Mouse (Mus musculus): Measurements from ENCODE around the gene Gimap8. TPM values are rescaled to one million over a fixed set of nuclear protein-coding genes. Genes with fewer than 3 reads are reported as not detected.

The Gimap8 gene
- polyA plus RNA-seq, 1 experiment from 2014 or later, result 1.1 TPM

GRCm38 (mm10) chr6:48696830-48697554, 50.0 kb downstream of the Gimap8 start:
- Histone ChIP-seq H3K4me1 (0 out of 2 replicates have a peak, but pooled peaks cover 2% of the 10 kb centered on the region), H3K9ac (no peak overlapping the region), H3K27ac (replicated peaks) (peak overlapping the region; percentile 29; the same call in 1 of the 2 replicates), H3K4me2 (no peak overlapping the region), H3K4me3 (no peak overlapping the region), H3K36me3 (peaks cover 1% of the 10 kb centered on the region; the same call in 1 of the 2 replicates), H3K9me3 (0 out of 2 replicates have a peak, but pooled peaks cover 5% of the 10 kb centered on the region), H3K27me3 (replicated peaks) (no peaks in the 10 kb centered on the region)
- no peak for ATAC-seq (ENCODE audit: extremely low read depth, insufficient number of reproducible peaks, low FRiP score, low TSS enrichment)
- WGBS, result 63% methylated on average over 4 of the region's 4 CpGs

GRCm38 (mm10) chr6:48697555-48697930, 50.5 kb downstream of the Gimap8 start:
- Histone ChIP-seq H3K4me2 (no peak overlapping the region), H3K36me3 (peaks cover 7% of the 10 kb centered on the region; the same call in 1 of the 2 replicates), H3K4me3 (no peak overlapping the region), H3K9me3 (0 out of 2 replicates have a peak, but pooled peaks cover 5% of the 10 kb centered on the region), H3K27me3 (replicated peaks) (no peaks in the 10 kb centered on the region), H3K9ac (no peak overlapping the region), H3K4me1 (0 out of 2 replicates have a peak, but pooled peaks cover 2% of the 10 kb centered on the region), H3K27ac (replicated peaks) (peak overlapping the region; percentile 29; the same call in 1 of the 2 replicates)
- WGBS, result 36% methylated on average over 1 of the region's 1 CpGs
- ATAC-seq (ENCODE audit: extremely low read depth, insufficient number of reproducible peaks, low FRiP score, low TSS enrichment), result no peak

- no peak for ATAC-seq (ENCODE audit: extremely low read depth, insufficient number of reproducible peaks, low FRiP score, low TSS enrichment)
- H3K27ac ChIP-seq (replicated peaks), result peak overlapping the region; percentile 82; the same call in 1 of the 2 replicates
- 0 out of 2 replicates have a peak, but pooled peaks cover 5% of the 10 kb centered on the region for H3K9me3 ChIP-seq
- peaks cover 7% of the 10 kb centered on the region; the same call in 1 of the 2 replicates for H3K36me3 ChIP-seq
- H3K4me2 ChIP-seq, result no peak overlapping the region
- H3K4me3 ChIP-seq, result no peak overlapping the region
- no peaks in the 10 kb centered on the region for H3K27me3 ChIP-seq (replicated peaks)
- WGBS, result 69% methylated on average over 7 of the region's 7 CpGs
- no peak overlapping the region for H3K9ac ChIP-seq
- 0 out of 2 replicates have a peak, but pooled peaks cover 2% of the 10 kb centered on the region for H3K4me1 ChIP-seq
Measured at GRCm38 (mm10) chr6:48698066-48698856, 51.2 kb downstream of the Gimap8 start.

- peak overlapping the region; percentile 82 for H3K27ac ChIP-seq (replicated peaks)
- H3K4me1 ChIP-seq, result 0 out of 2 replicates have a peak, but pooled peaks cover 2% of the 10 kb centered on the region
- H3K27me3 ChIP-seq (replicated peaks), result no peaks in the 10 kb centered on the region
- H3K4me2 ChIP-seq, result no peak overlapping the region
- no peak for ATAC-seq (ENCODE audit: extremely low read depth, insufficient number of reproducible peaks, low FRiP score, low TSS enrichment)
- H3K4me3 ChIP-seq, result no peak overlapping the region
- H3K9me3 ChIP-seq, result 0 out of 2 replicates have a peak, but pooled peaks cover 5% of the 10 kb centered on the region
- 53% methylated on average over 3 of the region's 3 CpGs for WGBS
- peaks cover 7% of the 10 kb centered on the region; the same call in 1 of the 2 replicates for H3K36me3 ChIP-seq
- no peak overlapping the region for H3K9ac ChIP-seq
Measured at GRCm38 (mm10) chr6:48698888-48699287, 51.9 kb downstream of the Gimap8 start.

GRCm38 (mm10) chr6:48700251-48701075, 53.4 kb downstream of the Gimap8 start:
- peak; percentile 31; the same call in 1 of the 2 replicates for ATAC-seq (ENCODE audit: extremely low read depth, insufficient number of reproducible peaks, low FRiP score, low TSS enrichment)
- no peak overlapping the region for H3K4me3 ChIP-seq
- 33% methylated on average over 5 of the region's 5 CpGs for WGBS

GRCm38 (mm10) chr6:48702146-48702545, 55.1 kb downstream of the Gimap8 start:
- no peak for ATAC-seq (ENCODE audit: extremely low read depth, insufficient number of reproducible peaks, low FRiP score, low TSS enrichment)
- Histone ChIP-seq H3K4me3 (no peak overlapping the region), H3K4me1 (0 out of 2 replicates have a peak, but pooled peaks cover 2% of the 10 kb centered on the region), H3K9ac (no peak overlapping the region), H3K4me2 (no peak overlapping the region), H3K27ac (replicated peaks) (peak overlapping the region; percentile 76), H3K36me3 (peaks cover 11% of the 10 kb centered on the region), H3K27me3 (replicated peaks) (no peaks in the 10 kb centered on the region), H3K9me3 (no peaks in the 10 kb centered on the region)
- 74% methylated on average over 7 of the region's 7 CpGs for WGBS

More at GRCm38 (mm10) chr6:48700251-48701075, 53.4 kb downstream of the Gimap8 start:
- H3K4me1 ChIP-seq, result 0 out of 2 replicates have a peak, but pooled peaks cover 2% of the 10 kb centered on the region
- H3K27me3 ChIP-seq (replicated peaks), result no peaks in the 10 kb centered on the region
- H3K9ac ChIP-seq, result no peak overlapping the region
- no peaks in the 10 kb centered on the region for H3K9me3 ChIP-seq
- H3K4me2 ChIP-seq, result no peak overlapping the region
- H3K36me3 ChIP-seq, result peaks cover 11% of the 10 kb centered on the region
- peak overlapping the region; percentile 82 for H3K27ac ChIP-seq (replicated peaks)

GRCm38 (mm10) chr6:48702601-48703000, 55.6 kb downstream of the Gimap8 start:
- no peak overlapping the region for H3K9ac ChIP-seq
- no peak overlapping the region for H3K4me2 ChIP-seq
- no peaks in the 10 kb centered on the region for H3K27me3 ChIP-seq (replicated peaks)
- no peak for ATAC-seq (ENCODE audit: extremely low read depth, insufficient number of reproducible peaks, low FRiP score, low TSS enrichment)
- peaks cover 11% of the 10 kb centered on the region for H3K36me3 ChIP-seq
- no peak overlapping the region for H3K4me3 ChIP-seq
- H3K9me3 ChIP-seq, result no peaks in the 10 kb centered on the region
- H3K27ac ChIP-seq (replicated peaks), result peak overlapping the region; percentile 76
- 0 out of 2 replicates have a peak, but pooled peaks cover 2% of the 10 kb centered on the region for H3K4me1 ChIP-seq
- WGBS, result 58% methylated on average over 5 of the region's 5 CpGs

- H3K27ac ChIP-seq (replicated peaks), result no peak overlapping the region
- no peak for ATAC-seq (ENCODE audit: extremely low read depth, insufficient number of reproducible peaks, low FRiP score, low TSS enrichment)
- no peaks in the 10 kb centered on the region for H3K27me3 ChIP-seq (replicated peaks)
- H3K4me2 ChIP-seq, result no peak overlapping the region
- no peak overlapping the region for H3K9ac ChIP-seq
- H3K4me3 ChIP-seq, result no peak overlapping the region
- H3K36me3 ChIP-seq, result peaks cover 11% of the 10 kb centered on the region
- 0 out of 2 replicates have a peak, but pooled peaks cover 2% of the 10 kb centered on the region for H3K4me1 ChIP-seq
- no peaks in the 10 kb centered on the region for H3K9me3 ChIP-seq
Measured at GRCm38 (mm10) chr6:48704146-48704545, 57.1 kb downstream of the Gimap8 start.

- 40% methylated on average over 3 of the region's 3 CpGs for WGBS
- Histone ChIP-seq H3K27ac (replicated peaks) (peak overlapping the region; percentile 68), H3K36me3 (peaks cover 11% of the 10 kb centered on the region), H3K4me1 (no peaks in the 10 kb centered on the region), H3K4me2 (peak overlapping the region; percentile 48), H3K9ac (peak overlapping the region; percentile 61), H3K9me3 (no peaks in the 10 kb centered on the region), H3K4me3 (peak overlapping the region; percentile 40), H3K27me3 (replicated peaks) (no peaks in the 10 kb centered on the region)
- ATAC-seq (ENCODE audit: extremely low read depth, insufficient number of reproducible peaks, low FRiP score, low TSS enrichment), result no peak
Measured at GRCm38 (mm10) chr6:48706130-48706529, 59.1 kb downstream of the Gimap8 start.
